8 mouse cellular contexts compared by ENCODE assay signal in the genomic region with DNA sequence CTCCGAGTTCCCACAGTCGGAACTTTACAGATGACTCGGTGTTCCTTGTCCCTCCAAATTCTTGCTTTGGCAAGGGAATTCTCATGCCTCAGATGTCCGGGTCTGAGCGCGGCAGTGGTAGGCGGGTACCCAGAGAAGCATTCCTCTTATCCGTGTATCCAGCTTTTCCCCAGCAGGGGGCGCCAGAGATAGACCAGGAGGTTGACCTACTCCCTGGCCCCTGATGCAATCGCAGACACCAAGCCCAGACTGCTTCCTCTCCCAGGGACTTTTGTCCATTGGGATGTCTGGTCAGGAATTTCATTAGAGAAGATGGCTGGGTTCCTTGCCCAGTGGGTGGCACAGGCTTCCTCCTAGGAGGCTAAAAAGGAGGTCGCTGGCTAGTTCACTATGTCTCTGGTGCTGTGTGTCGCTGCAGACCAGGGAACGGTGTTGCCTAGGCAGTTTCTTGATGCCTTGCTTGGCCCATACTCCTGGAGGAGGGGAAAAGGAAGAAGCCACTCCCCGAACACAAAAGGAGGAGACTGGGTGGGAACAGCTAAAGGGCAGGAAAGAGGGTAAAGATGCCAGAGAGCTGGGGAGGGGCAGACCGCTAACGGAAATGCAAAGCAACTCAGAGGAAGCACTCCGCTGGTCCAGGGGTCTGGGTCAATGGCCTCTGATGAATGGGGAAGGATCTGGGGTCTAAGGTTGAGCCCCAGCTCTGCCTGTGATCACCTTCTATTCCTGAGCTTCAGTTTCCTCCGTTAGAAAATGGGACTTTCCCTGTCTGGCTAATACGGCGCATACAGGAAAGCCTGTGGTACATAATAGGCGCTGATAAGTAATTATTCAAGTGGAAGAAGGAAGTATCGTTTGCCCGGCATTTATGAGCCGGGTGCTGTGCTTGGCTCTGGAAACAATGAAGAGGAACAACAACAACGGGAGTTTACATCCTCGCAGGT. TPM values are rescaled to one million over a fixed set of nuclear protein-coding genes. Genes with fewer than 3 reads are reported as not detected.
DNase-seq lines count a peak whose midpoint lies in the region; ATAC-seq and TF ChIP-seq lines count a peak whose summit lies in the region.

No protein-coding gene starts in this region.

- peak overlapping the region; percentile 46 for H3K4me2 ChIP-seq in embryonic facial prominence, embryonic 14.5 days (ENCODE audit: low read depth, low read length)
- H3K4me2 ChIP-seq in limb, embryonic 13.5 days (replicated peaks) = peak overlapping the region; percentile 50
- H3K4me2 ChIP-seq in midbrain, embryonic 16.5 days (ENCODE audit: low read length) = peak overlapping the region; percentile 28

- peak overlapping the region; percentile 15; the same call in 1 of the 2 replicates for H3K4me3 ChIP-seq in embryonic facial prominence, embryonic 14.5 days (ENCODE audit: low read depth, low read length)
- 0 out of 2 replicates have a peak overlapping the region, but pooled peaks have one; percentile 2 for H3K4me3 ChIP-seq in limb, embryonic 13.5 days
- H3K4me3 ChIP-seq in midbrain, embryonic 16.5 days (ENCODE audit: low read depth, low read length) = no peak overlapping the region
- peak overlapping the region; percentile 23; the same call in 1 of the 2 replicates for H3K4me3 ChIP-seq in spleen, adult 2 months (ENCODE audit: extremely low read depth, insufficient read depth, insufficient read length)

- WGBS in embryonic facial prominence, embryonic 14.5 days = 14% methylated on average over 26 of the region's 26 CpGs
- 16% methylated on average over 26 of the region's 26 CpGs for WGBS in limb, embryonic 13.5 days
- 21% methylated on average over 26 of the region's 26 CpGs for WGBS in midbrain, embryonic 16.5 days
- 1% methylated on average over 26 of the region's 26 CpGs for WGBS in spleen, adult 2 months

- H3K27me3 ChIP-seq in embryonic facial prominence, embryonic 14.5 days (replicated peaks; ENCODE audit: control insufficient read depth, insufficient read depth, low read length) = peaks cover 40% of the 10 kb centered on the region
- H3K27me3 ChIP-seq in limb, embryonic 13.5 days = peaks cover 58% of the 10 kb centered on the region
- peaks cover 18% of the 10 kb centered on the region for H3K27me3 ChIP-seq in midbrain, embryonic 16.5 days (ENCODE audit: control insufficient read depth, insufficient read depth, low read depth, low read length)
- peaks cover 11% of the 10 kb centered on the region for H3K27me3 ChIP-seq in spleen, adult 2 months (ENCODE audit: control insufficient read depth, insufficient read depth, low read length)

- peak; percentile 82 for ATAC-seq in embryonic facial prominence, embryonic 14.5 days (ENCODE audit: low read depth)
- ATAC-seq in limb, embryonic 13.5 days (ENCODE audit: low FRiP score, low read depth) = peak; percentile 80
- 0 out of 2 replicates have a peak, but pooled peaks have one; percentile 55 for ATAC-seq in midbrain, embryonic 16.5 days

- no peaks in the 10 kb centered on the region for H3K9me3 ChIP-seq in embryonic facial prominence, embryonic 14.5 days (ENCODE audit: control insufficient read depth, low read length)
- no peaks in the 10 kb centered on the region for H3K9me3 ChIP-seq in limb, embryonic 13.5 days
- H3K9me3 ChIP-seq in midbrain, embryonic 16.5 days (replicated peaks; ENCODE audit: control insufficient read depth, low read length, poor library complexity, severe bottlenecking) = no peaks in the 10 kb centered on the region

- H3K9ac ChIP-seq in embryonic facial prominence, embryonic 14.5 days (ENCODE audit: low read depth, low read length) = no peak overlapping the region
- H3K9ac ChIP-seq in limb, embryonic 13.5 days = no peak overlapping the region
- peak overlapping the region; percentile 15; the same call in 1 of the 2 replicates for H3K9ac ChIP-seq in midbrain, embryonic 16.5 days (ENCODE audit: low read depth, low read length)

- peaks cover 16% of the 10 kb centered on the region for H3K4me1 ChIP-seq in embryonic facial prominence, embryonic 14.5 days (ENCODE audit: control insufficient read depth, insufficient read depth, low read length)
- peaks cover 25% of the 10 kb centered on the region for H3K4me1 ChIP-seq in limb, embryonic 13.5 days
- peaks cover 23% of the 10 kb centered on the region for H3K4me1 ChIP-seq in midbrain, embryonic 16.5 days (ENCODE audit: control insufficient read depth, insufficient read depth, low read length)
- peaks cover 13% of the 10 kb centered on the region; the same call in 1 of the 2 replicates for H3K4me1 ChIP-seq in spleen, adult 2 months (ENCODE audit: control insufficient read depth, insufficient read depth, insufficient read length)

- peak; percentile 69; the same call in 1 of the 2 replicates for TF ChIP-seq CTCF in spleen, adult 2 months (IDR thresholded peaks at IDR 0.05; ENCODE audit: extremely low read depth, insufficient read depth, insufficient read length, insufficient replicate concordance)

- H3K27ac ChIP-seq in embryonic facial prominence, embryonic 14.5 days (replicated peaks; ENCODE audit: low read depth, low read length) = no peak overlapping the region; the same call in 1 of the 2 replicates
- no peak overlapping the region for H3K27ac ChIP-seq in limb, embryonic 13.5 days
- no peak overlapping the region for H3K27ac ChIP-seq in midbrain, embryonic 16.5 days (ENCODE audit: low read length)
- no peak overlapping the region for H3K27ac ChIP-seq in spleen, adult 2 months (ENCODE audit: insufficient read depth, low read length)

- peak; percentile 89 for DNase-seq in 416B (ENCODE audit: low read depth)
- DNase-seq in adrenal gland, postnatal 4 days (ENCODE audit: low spot score in 2 of 2) = peak; percentile 87 to 90
- DNase-seq in embryonic facial prominence, embryonic 14.5 days (ENCODE audit: low spot score) = peak; percentile 92
- DNase-seq in heart, adult 9 months (ENCODE audit: low spot score in 2 of 2) = peak; percentile 94 to 96
- peak; percentile 95 for DNase-seq in kidney, adult 9 months
- peak; percentile 66 to 86 for DNase-seq in spleen, adult 2 months (ENCODE audit: low read depth in 1 of 2, low spot score in 2 of 2)

- TF ChIP-seq POLR2A in spleen, adult 2 months (IDR thresholded peaks at IDR 0.05; ENCODE audit: low read depth, low read length) = no peak

- H3K36me3 ChIP-seq in embryonic facial prominence, embryonic 14.5 days (ENCODE audit: control insufficient read depth, insufficient read depth, low read length) = no peaks in the 10 kb centered on the region
- H3K36me3 ChIP-seq in limb, embryonic 13.5 days = no peaks in the 10 kb centered on the region
- H3K36me3 ChIP-seq in midbrain, embryonic 16.5 days (ENCODE audit: control insufficient read depth, insufficient read depth, low read length) = no peaks in the 10 kb centered on the region
- no peaks in the 10 kb centered on the region for H3K36me3 ChIP-seq in spleen, adult 2 months (ENCODE audit: control insufficient read depth, insufficient read depth, low read length)

RNA-seq across cellular contexts. Expression of a gene that starts 6.7 kb away (rescaled TPM):
- 1 to 10 TPM; 4.5 to 5.0 TPM for total RNA-seq in adrenal gland, postnatal 4 days (2021)
- polyA plus RNA-seq in embryonic facial prominence, embryonic 14.5 days (2014; fragmentation: Nextera tagmentation; extraction: Ambion mirVana) = 2.7 and 3.1 TPM in 2 replicates
- 0.75 and 0.91 TPM in 2 replicates for polyA plus RNA-seq in limb, embryonic 13.5 days (2015; fragmentation: Nextera tagmentation; extraction: Ambion mirVana)
- 5.2 and 5.3 TPM in 2 replicates for polyA plus RNA-seq in midbrain, embryonic 16.5 days (2015; fragmentation: Nextera tagmentation; extraction: Ambion mirVana)
- 0.72 and 1.5 TPM in 2 replicates for polyA plus RNA-seq in spleen, adult 2 months (2012; rRNA removed)

RNA-seq across cellular contexts. Expression of a gene that starts 29.5 kb away (rescaled TPM):
- total RNA-seq in adrenal gland, postnatal 4 days (2021) = 100 to 1,000 TPM; 208 to 242 TPM
- 69.8 and 72.9 TPM in 2 replicates for polyA plus RNA-seq in embryonic facial prominence, embryonic 14.5 days (2014; fragmentation: Nextera tagmentation; extraction: Ambion mirVana)
- 66.1 and 78.1 TPM in 2 replicates for polyA plus RNA-seq in limb, embryonic 13.5 days (2015; fragmentation: Nextera tagmentation; extraction: Ambion mirVana)
- polyA plus RNA-seq in midbrain, embryonic 16.5 days (2015; fragmentation: Nextera tagmentation; extraction: Ambion mirVana) = 22.9 and 25.4 TPM in 2 replicates
- polyA plus RNA-seq in spleen, adult 2 months (2012; rRNA removed) = 39.1 and 44.0 TPM in 2 replicates

RNA-seq across cellular contexts. Expression of a gene that starts 48.2 kb away (rescaled TPM):
- 10 to 100 TPM; 45.9 to 46.8 TPM for total RNA-seq in adrenal gland, postnatal 4 days (2021)
- 82.6 and 95.5 TPM in 2 replicates for polyA plus RNA-seq in embryonic facial prominence, embryonic 14.5 days (2014; fragmentation: Nextera tagmentation; extraction: Ambion mirVana)
- polyA plus RNA-seq in limb, embryonic 13.5 days (2015; fragmentation: Nextera tagmentation; extraction: Ambion mirVana) = 83.6 and 93.9 TPM in 2 replicates
- polyA plus RNA-seq in midbrain, embryonic 16.5 days (2015; fragmentation: Nextera tagmentation; extraction: Ambion mirVana) = 86.1 and 92.8 TPM in 2 replicates
- 55.6 and 85.5 TPM in 2 replicates for polyA plus RNA-seq in spleen, adult 2 months (2012; rRNA removed)

RNA-seq across cellular contexts. Expression of a gene that starts 52.7 kb away (rescaled TPM):
- 10 to 100 TPM; 35.1 to 39.1 TPM for total RNA-seq in adrenal gland, postnatal 4 days (2021)
- polyA plus RNA-seq in embryonic facial prominence, embryonic 14.5 days (2014; fragmentation: Nextera tagmentation; extraction: Ambion mirVana) = 32.2 and 35.4 TPM in 2 replicates
- 45.5 and 47.1 TPM in 2 replicates for polyA plus RNA-seq in limb, embryonic 13.5 days (2015; fragmentation: Nextera tagmentation; extraction: Ambion mirVana)
- 27.7 and 30.5 TPM in 2 replicates for polyA plus RNA-seq in midbrain, embryonic 16.5 days (2015; fragmentation: Nextera tagmentation; extraction: Ambion mirVana)
- polyA plus RNA-seq in spleen, adult 2 months (2012; rRNA removed) = 38.7 and 44.4 TPM in 2 replicates
